Mouse (Mus musculus): ENCODE measurements at regions not wholly inside any gene's neighbourhood (a gene's known extent, or its start where the extent isn't known, plus 50 kb on each side); places are given as distances from the start of the nearest gene placed in this dataset.

GRCm38 (mm10) chr12:117432788-117433187 lies 83.5 kb upstream of the Rapgef5 start:
- no peak for DNase-seq

GRCm38 (mm10) chr12:117437011-117437410 lies 79.3 kb upstream of the Rapgef5 start:
- DNase-seq = no peak

DNA sequence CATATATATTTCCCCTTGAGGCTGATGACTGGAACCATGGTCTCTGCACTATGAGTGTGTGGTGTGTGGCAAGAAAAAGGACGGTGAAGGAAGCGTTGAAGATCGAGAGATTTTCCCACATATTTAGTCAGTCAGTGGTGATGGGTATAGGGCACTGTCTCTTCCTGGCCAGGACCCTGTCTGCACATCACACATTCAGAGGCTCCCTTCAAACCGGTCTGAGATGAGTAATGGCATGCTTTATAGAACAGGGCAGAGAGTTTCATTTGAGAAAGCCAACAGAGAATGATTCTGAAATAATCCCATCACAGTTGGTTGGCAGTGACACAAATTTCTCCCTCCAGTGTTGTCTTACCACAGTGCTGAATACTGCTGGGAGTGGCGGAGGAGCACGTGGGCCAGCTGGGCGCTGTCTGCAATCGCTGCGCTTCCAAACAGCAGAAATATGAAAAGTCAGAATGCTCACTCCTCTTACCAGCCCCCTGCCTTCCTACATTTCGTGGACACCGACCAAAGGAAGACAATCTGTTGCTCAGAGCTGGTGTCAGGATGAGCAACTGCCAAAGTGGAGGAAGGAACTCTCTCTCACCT lies 77.2 kb upstream of the Rapgef5 start:
- no peak for DNase-seq

GRCm38 (mm10) chr12:117444247-117444989 lies 71.9 kb upstream of the Rapgef5 start:
- DNase-seq = no peak

- peak; percentile 11 for DNase-seq
Measured at GRCm38 (mm10) chr12:117447223-117447622, 69.1 kb upstream of the Rapgef5 start.

- no peak for DNase-seq
Measured at GRCm38 (mm10) chr12:117447843-117448728, 68.2 kb upstream of the Rapgef5 start.

- no peak for DNase-seq
Measured at GRCm38 (mm10) chr12:117449080-117449479, 67.2 kb upstream of the Rapgef5 start.

DNA sequence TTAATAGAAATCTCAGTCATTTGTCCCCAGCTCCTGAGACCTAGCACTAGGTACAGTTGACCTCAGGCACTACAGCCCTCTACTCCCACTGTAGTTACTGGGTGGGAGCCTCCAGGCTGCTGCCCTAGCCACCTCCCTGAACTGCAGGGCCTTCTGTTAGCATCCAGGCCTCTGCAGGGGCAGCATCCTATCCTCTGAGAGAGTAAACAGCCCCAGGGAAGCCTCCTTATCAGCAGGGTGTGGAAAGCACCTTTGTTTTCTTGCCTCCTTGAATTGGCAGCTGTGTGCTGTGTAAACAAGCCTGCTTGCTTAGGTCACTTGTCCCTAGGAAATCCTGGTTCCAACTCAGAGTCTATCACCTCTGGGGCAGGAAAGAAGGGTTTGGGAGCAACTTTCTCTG lies 66.2 kb upstream of the Rapgef5 start:
- no peak for DNase-seq

DNA sequence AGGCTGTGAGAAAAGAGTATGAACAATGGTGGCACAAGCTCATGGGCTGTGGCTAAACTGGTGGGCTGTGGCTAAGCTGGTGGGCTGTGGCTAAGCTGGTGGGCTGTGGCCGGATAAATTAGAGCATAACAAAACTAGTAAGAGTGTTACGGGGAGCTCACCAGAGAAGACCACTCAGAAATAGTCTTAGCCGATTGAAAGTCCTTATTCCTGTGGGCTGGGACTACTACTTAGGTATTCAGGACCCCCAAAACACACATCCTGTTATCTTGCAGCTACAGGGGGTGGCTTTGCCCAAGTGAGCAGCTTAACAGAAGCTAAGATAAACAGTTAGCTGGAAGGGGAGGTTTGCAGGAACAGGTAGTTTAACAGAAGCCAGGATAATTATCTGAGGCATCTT lies 65.4 kb upstream of the Rapgef5 start:
- DNase-seq = no peak

DNA sequence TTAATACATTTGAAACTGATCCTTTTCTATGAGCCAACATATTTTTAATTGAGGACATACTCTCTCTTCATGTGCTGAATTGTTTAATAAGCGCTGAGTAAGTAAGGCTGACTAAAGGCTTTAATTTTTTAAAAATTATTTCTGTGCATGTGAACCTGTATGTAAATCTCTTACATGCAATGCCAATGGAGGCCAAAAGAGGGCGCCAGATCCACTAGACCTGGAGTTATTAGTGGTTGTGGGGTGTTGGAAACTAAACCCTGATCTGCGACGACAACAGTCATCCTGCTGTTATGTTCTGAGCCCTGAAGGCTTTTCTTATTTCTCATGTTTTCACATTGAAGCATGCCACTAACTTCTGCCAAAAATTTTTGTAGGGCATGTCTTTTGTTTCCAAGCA lies 64.8 kb upstream of the Rapgef5 start:
- peak; percentile 15 for DNase-seq

DNA sequence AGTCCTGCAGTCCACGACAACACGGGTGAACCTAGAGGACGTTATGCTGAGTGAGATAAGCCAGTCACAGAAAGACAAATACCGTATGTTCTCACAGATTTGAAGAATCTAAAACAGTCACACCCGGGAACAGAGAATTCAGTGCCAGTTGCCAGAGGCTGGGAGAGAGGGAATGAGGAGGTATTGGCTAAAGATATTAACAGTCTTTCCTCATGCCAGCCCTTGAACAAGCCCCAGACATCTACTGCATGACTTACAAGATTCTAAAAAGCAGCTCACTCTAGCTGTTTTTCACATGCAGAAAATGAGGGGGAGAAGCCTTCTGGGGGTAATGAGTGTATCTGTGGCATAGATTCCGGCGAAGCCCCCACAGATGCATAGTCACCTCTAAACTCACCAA lies 60.5 kb upstream of the Rapgef5 start:
- DNase-seq = no peak

- peak; percentile 47 for DNase-seq
Measured at GRCm38 (mm10) chr12:117458132-117459070, 57.9 kb upstream of the Rapgef5 start.

- no peak for DNase-seq
Measured at GRCm38 (mm10) chr12:117459541-117459940, 56.7 kb upstream of the Rapgef5 start.

- DNase-seq = no peak
Measured at GRCm38 (mm10) chr12:117465206-117465605, 51.1 kb upstream of the Rapgef5 start.

DNA sequence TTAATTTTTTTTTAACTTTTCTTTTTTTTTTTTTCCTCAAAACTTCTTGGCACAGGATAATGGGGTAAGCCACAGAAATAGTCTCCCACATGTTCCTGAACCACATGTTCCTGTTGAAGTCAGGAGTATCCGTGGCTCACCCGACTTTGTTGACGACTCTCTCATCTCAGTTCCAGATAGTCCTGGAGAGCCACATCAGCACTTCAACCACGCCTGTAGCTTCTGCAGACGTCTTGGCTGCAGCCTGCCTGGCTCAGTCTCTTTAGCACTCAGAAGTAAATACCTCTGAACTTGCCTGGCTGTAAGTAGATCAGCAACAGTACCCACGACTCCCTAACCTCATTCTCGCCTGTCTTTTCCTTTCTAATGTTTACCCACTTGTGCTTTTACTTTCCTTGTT lies 50.3 kb upstream of the Rapgef5 start:
- DNase-seq = no peak

Data from kidney, adult 18-20 months (tissue).